Mouse (Mus musculus): ENCODE data around the gene Nkx1-1. TPM values are rescaled to one million over a fixed set of nuclear protein-coding genes. Genes with fewer than 3 reads are reported as not detected.

The Nkx1-1 gene
- not detected for polyA plus RNA-seq (2014; fragmentation: Illumina TruSeq; extraction: RNeasy Lipid Tissue Mini Kit (QIAGEN cat#74804); ENCODE audit: low read depth, low replicate concordance)

GRCm38 (mm10) chr5:33433201-33434138 is at the start of gene Nkx1-1:
Gene Nkx1-1 (minus strand): TSS chr5:33433976.

Other genes starting within 250 kb of the Nkx1-1 start
- not detected for gene Spon2, start 215.5 kb downstream of the Nkx1-1 start, polyA plus RNA-seq (2014; fragmentation: Illumina TruSeq; extraction: RNeasy Lipid Tissue Mini Kit (QIAGEN cat#74804); ENCODE audit: low read depth, low replicate concordance)
- 6.0 TPM for gene Ctbp1, start 159.0 kb downstream of the Nkx1-1 start, polyA plus RNA-seq (2014; fragmentation: Illumina TruSeq; extraction: RNeasy Lipid Tissue Mini Kit (QIAGEN cat#74804); ENCODE audit: low read depth, low replicate concordance)
- gene Maea, start 98.5 kb downstream of the Nkx1-1 start, polyA plus RNA-seq (2014; fragmentation: Illumina TruSeq; extraction: RNeasy Lipid Tissue Mini Kit (QIAGEN cat#74804); ENCODE audit: low read depth, low replicate concordance), result 63.1 TPM
- gene Uvssa, start 55.4 kb downstream of the Nkx1-1 start, polyA plus RNA-seq (2014; fragmentation: Illumina TruSeq; extraction: RNeasy Lipid Tissue Mini Kit (QIAGEN cat#74804); ENCODE audit: low read depth, low replicate concordance), result 16.6 TPM
- 5.7 TPM for gene Fam53a, start 195.7 kb upstream of the Nkx1-1 start, polyA plus RNA-seq (2014; fragmentation: Illumina TruSeq; extraction: RNeasy Lipid Tissue Mini Kit (QIAGEN cat#74804); ENCODE audit: low read depth, low replicate concordance)
- gene Gm9903, start 195.9 kb upstream of the Nkx1-1 start, polyA plus RNA-seq (2014; fragmentation: Illumina TruSeq; extraction: RNeasy Lipid Tissue Mini Kit (QIAGEN cat#74804); ENCODE audit: low read depth, low replicate concordance), result 13.9 TPM
- 208 TPM for gene Slbp, start 218.6 kb upstream of the Nkx1-1 start, polyA plus RNA-seq (2014; fragmentation: Illumina TruSeq; extraction: RNeasy Lipid Tissue Mini Kit (QIAGEN cat#74804); ENCODE audit: low read depth, low replicate concordance)
- 130 TPM for gene Tacc3, start 224.2 kb upstream of the Nkx1-1 start, polyA plus RNA-seq (2014; fragmentation: Illumina TruSeq; extraction: RNeasy Lipid Tissue Mini Kit (QIAGEN cat#74804); ENCODE audit: low read depth, low replicate concordance)
- 20.1 TPM for gene Tmem129, start 224.4 kb upstream of the Nkx1-1 start, polyA plus RNA-seq (2014; fragmentation: Illumina TruSeq; extraction: RNeasy Lipid Tissue Mini Kit (QIAGEN cat#74804); ENCODE audit: low read depth, low replicate concordance)